Mouse (Mus musculus) bone marrow macrophage, adult 2 months (primary cell): ENCODE data around the gene Mcm3ap. TPM values are rescaled to one million over a fixed set of nuclear protein-coding genes. Genes with fewer than 3 reads are reported as not detected.

Experiments used
- H3K27ac ChIP-seq: 2 replicates; pipeline ENCODE4 v1.5.1; 2012; ENCODE audit warnings: low read depth, low read length; ENCODE audit not compliant: insufficient read depth
- H3K4me1 ChIP-seq: 2 replicates; pipeline ENCODE4 v1.6.1; 2012; ENCODE audit warnings: low read length; ENCODE audit not compliant: control insufficient read depth, insufficient read depth
- H3K4me3 ChIP-seq: 2 replicates; pipeline ENCODE4 v1.5.1; 2012; ENCODE audit warnings: mild to moderate bottlenecking, low read length, moderate library complexity; ENCODE audit not compliant: insufficient read depth
- CTCF ChIP-seq: IDR thresholded peaks from 2 replicates; pipeline ENCODE4 v1.5.1; 2012; ENCODE audit warnings: low read depth, mild to moderate bottlenecking, low read length, moderate library complexity
- POLR2A ChIP-seq: IDR thresholded peaks from 2 replicates; pipeline ENCODE4 v1.6.1; 2012; ENCODE audit warnings: mild to moderate bottlenecking, low read depth, low read length, borderline replicate concordance
- polyA plus RNA-seq: library from polyadenylated mRNA; stranded (reverse); fragments of >200 nt; gene quantifications from 2 replicates; pipeline ENCODE4 v1.2.4, GENCODE M21; 2012; ENCODE audit not compliant: missing spikeins, insufficient read depth, insufficient read length

The Mcm3ap gene
- polyA plus RNA-seq, 1 experiment, result 37.8 TPM

GRCm38 (mm10) chr10:76493527-76493926 lies 24.8 kb downstream of the Mcm3ap start:
- no peaks in the 10 kb centered on the region for H3K4me1 ChIP-seq
- no peak overlapping the region for H3K27ac ChIP-seq
- TF ChIP-seq CTCF (no peak), POLR2A (no peak)
- no peak overlapping the region for H3K4me3 ChIP-seq

- no peak overlapping the region for H3K4me3 ChIP-seq
- TF ChIP-seq CTCF (no peak), POLR2A (no peak)
- H3K27ac ChIP-seq, result no peak overlapping the region
- H3K4me1 ChIP-seq, result no peaks in the 10 kb centered on the region
Measured at GRCm38 (mm10) chr10:76495501-76495900, 26.8 kb downstream of the Mcm3ap start.

GRCm38 (mm10) chr10:76496366-76496765 lies 27.6 kb downstream of the Mcm3ap start:
- no peak for TF ChIP-seq CTCF
- TF ChIP-seq POLR2A, result no peak
- no peak overlapping the region for H3K27ac ChIP-seq
- no peak overlapping the region for H3K4me3 ChIP-seq
- no peaks in the 10 kb centered on the region for H3K4me1 ChIP-seq

GRCm38 (mm10) chr10:76497522-76497921 lies 28.8 kb downstream of the Mcm3ap start:
- Histone ChIP-seq H3K4me1 (no peaks in the 10 kb centered on the region), H3K4me3 (no peak overlapping the region), H3K27ac (no peak overlapping the region)
- TF ChIP-seq POLR2A (no peak), CTCF (no peak)

- TF ChIP-seq POLR2A (no peak), CTCF (no peak)
- H3K4me1 ChIP-seq, result no peaks in the 10 kb centered on the region
Measured at GRCm38 (mm10) chr10:76504271-76504943, 35.7 kb downstream of the Mcm3ap start.

GRCm38 (mm10) chr10:76505865-76506264 lies 37.1 kb downstream of the Mcm3ap start:
- TF ChIP-seq CTCF (no peak), POLR2A (no peak)
- Histone ChIP-seq H3K27ac (no peak overlapping the region), H3K4me3 (no peak overlapping the region), H3K4me1 (peaks cover 3% of the 10 kb centered on the region)

More at GRCm38 (mm10) chr10:76504271-76504943, 35.7 kb downstream of the Mcm3ap start:
- Histone ChIP-seq H3K27ac (no peak overlapping the region), H3K4me3 (no peak overlapping the region)

GRCm38 (mm10) chr10:76512965-76513583 lies 44.3 kb downstream of the Mcm3ap start:
- H3K4me3 ChIP-seq, result no peak overlapping the region
- peaks cover 6% of the 10 kb centered on the region for H3K4me1 ChIP-seq
- H3K27ac ChIP-seq, result no peak overlapping the region
- TF ChIP-seq POLR2A, result no peak
- peak; percentile 64 for TF ChIP-seq CTCF

GRCm38 (mm10) chr10:76530922-76531321 lies 62.2 kb downstream of the Mcm3ap start:
- TF ChIP-seq POLR2A, result no peak
- TF ChIP-seq CTCF, result no peak
- Histone ChIP-seq H3K27ac (no peak overlapping the region), H3K4me1 (peaks cover 13% of the 10 kb centered on the region; the same call in 1 of the 2 replicates), H3K4me3 (peak overlapping the region; percentile 75)

- Histone ChIP-seq H3K27ac (peak within 1 kb of the TSS; percentile 56), H3K4me1 (peaks cover 13% of the 10 kb centered on the region; the same call in 1 of the 2 replicates), H3K4me3 (peak within 1 kb of the TSS; percentile 96)
- TF ChIP-seq POLR2A (no peak), CTCF (no peak)
Measured at GRCm38 (mm10) chr10:76531375-76531774, 62.6 kb downstream of the Mcm3ap start, which contains the start of gene Lss. Gene Lss (plus strand): TSS chr10:76531588.

- peak overlapping the region; percentile 96 for H3K4me3 ChIP-seq
- H3K27ac ChIP-seq, result peak overlapping the region; percentile 56
- no peak for TF ChIP-seq POLR2A
- TF ChIP-seq CTCF, result no peak
Measured at GRCm38 (mm10) chr10:76531828-76532227, 63.1 kb downstream of the Mcm3ap start.

GRCm38 (mm10) chr10:76535526-76535925 lies 66.8 kb downstream of the Mcm3ap start:
- H3K4me3 ChIP-seq, result no peak overlapping the region
- no peak overlapping the region for H3K27ac ChIP-seq
- peaks cover 11% of the 10 kb centered on the region; the same call in 1 of the 2 replicates for H3K4me1 ChIP-seq
- no peak for TF ChIP-seq CTCF
- no peak for TF ChIP-seq POLR2A

More at GRCm38 (mm10) chr10:76531828-76532227, 63.1 kb downstream of the Mcm3ap start:
- H3K4me1 ChIP-seq, result peaks cover 13% of the 10 kb centered on the region; the same call in 1 of the 2 replicates
